Mouse (Mus musculus) adrenal gland, postnatal 14 days (tissue): ENCODE measurements at regions not wholly inside any gene's neighbourhood (a gene's known extent, or its start where the extent isn't known, plus 50 kb on each side); places are given as distances from the start of the nearest gene placed in this dataset.
A peak's percentile ranks its signal among the peaks of the same experiment; 100 is the strongest.

Experiments used
- DNase-seq: peaks from one replicate; pipeline ENCODE4 v3.0.0; 2021; ENCODE audit warnings: mixed read lengths

DNA sequence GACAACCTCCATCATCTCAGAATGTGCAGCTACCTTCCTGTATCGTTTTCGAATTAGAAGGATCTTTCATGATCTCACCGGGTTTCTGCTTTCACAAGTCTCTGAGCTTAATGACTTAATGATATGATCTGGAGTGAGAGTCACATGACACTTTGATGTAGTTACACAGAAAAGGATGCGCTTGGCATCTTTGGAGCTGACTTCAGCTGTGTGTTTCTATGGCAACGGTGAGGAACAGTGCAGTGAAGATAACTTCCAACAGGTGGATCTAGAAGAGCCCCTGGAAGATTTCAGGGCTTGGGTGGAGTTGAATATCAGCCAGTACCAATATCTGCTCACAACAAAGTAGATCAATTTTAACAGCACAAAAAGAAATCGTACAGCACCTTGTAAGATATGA lies 449.1 kb upstream of the Adamts9 start:
- no peak for DNase-seq

DNA sequence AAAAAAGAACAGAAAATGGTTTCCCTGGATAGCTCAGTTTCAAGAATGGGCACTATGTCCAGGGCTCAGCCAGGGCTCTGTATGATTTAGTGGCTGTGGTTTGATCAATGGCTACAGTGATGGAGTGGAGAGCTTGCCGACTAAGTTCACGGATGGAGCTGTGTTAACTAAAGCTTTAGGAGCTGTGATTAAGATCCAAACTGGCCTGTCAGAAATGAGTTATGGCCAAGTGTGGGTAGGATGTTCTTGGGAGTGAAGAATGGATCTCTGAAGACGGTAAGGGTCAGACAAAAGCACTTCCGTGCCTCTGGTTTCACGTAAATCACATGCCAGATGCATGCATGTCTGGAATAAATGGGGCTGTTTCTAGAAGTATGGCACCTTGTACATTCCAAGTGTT lies 447.9 kb upstream of the Adamts9 start:
- no peak for DNase-seq

GRCm38 (mm10) chr6:93371341-93371740 lies 428.0 kb upstream of the Adamts9 start:
- DNase-seq: no peak

DNA sequence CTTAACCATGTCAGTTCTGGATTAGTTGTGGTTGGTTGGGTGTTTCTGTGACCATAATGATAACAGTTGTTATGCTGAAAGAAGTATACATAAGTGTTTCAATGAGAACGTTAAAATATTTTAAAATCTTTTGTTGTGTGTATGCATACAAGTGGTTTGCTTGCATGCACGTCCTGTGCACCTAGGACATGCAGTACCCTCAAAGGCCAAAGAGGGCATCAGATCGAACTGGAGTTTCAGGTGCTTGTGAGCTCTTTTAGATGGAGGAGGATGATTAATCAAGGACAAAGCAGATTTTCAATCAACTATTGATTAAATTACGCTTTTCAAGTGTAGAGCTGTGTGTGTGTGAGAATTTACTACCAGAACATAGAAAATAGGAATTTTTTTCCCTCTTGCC lies 420.6 kb upstream of the Adamts9 start:
- DNase-seq: no peak

DNA sequence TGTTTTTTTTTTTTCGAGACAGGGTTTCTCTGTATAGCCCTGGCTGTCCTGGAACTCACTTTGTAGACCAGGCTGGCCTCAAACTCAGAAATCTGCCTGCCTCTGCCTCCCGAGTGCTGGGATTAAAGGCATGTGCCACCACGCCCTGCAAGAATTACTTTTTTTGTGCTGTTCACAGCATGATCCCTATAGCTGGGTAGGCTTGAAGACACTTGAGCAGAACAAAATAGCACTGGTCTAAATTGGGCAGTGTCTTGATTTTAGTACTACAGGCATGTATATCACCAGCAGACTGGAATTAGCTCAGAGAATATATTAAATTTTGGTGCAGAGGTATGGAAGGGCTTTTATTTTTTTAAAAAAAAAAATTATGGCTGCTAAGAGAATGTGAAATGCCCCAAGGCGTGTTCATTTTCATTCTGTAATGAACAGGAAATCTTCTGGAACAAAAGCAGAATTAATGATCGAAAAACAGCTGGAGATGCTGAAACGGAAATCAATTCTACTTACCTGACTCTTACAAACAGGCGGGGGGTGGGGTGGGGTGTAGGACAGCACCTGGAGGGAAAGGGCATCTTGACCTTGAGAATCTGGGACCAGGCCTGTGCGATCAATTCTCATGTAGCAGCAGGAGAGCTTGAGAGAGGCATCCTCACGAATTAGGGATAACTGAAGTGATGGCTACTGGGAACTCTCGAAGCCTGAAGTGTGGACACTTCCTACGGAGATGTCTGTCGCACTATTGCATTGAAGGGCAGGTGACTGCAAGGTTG lies 410.2 kb upstream of the Adamts9 start:
- no peak for DNase-seq

- DNase-seq: no peak
These were observed 406.8 kb upstream of the Adamts9 start for GRCm38 (mm10) chr6:93349936-93350700.

DNA sequence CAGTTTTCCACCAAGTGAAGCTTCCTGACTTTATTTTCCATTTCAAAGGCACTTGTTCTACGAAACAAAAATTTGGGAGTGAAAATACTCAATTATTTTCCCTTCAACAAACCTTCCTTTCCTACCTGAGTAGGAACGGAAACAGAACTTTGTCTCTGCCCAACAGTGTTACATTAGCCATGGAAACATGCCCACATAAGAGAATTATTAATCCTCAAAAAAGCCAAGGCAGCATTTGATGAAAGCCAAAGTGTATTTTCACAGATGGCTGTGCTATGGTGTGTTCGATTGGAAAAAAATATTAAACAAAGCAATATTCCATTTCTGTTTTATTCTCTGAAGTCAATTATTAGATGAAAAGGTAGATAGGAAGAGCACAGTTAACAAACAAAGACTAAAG lies 404.8 kb upstream of the Adamts9 start:
- DNase-seq: no peak

GRCm38 (mm10) chr6:93328683-93329082 lies 385.4 kb upstream of the Adamts9 start:
- no peak for DNase-seq

- no peak for DNase-seq
These were observed 384.6 kb upstream of the Adamts9 start for GRCm38 (mm10) chr6:93327930-93328329.

DNA sequence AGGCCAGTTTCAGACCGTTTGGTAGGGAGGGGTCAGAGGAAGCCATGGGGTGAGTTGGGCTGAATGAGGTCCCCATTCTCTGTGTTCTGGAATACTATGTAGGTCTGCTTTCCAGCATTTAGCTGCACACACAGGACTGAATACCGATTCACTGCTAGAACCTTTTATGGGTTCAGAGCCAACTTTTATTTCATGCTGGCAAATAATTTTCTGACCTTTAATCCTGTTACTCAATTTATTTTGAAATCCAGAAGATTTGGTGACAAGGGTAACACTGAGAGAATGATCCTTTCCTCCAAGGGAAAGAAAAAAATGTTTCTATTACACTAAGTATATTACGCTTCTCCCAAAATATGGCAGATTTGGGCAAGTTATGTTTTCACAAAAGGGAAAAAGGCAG lies 380.6 kb upstream of the Adamts9 start:
- no peak for DNase-seq

- DNase-seq: peak; percentile 8
These were observed 371.3 kb upstream of the Adamts9 start for GRCm38 (mm10) chr6:93314625-93315024.

DNA sequence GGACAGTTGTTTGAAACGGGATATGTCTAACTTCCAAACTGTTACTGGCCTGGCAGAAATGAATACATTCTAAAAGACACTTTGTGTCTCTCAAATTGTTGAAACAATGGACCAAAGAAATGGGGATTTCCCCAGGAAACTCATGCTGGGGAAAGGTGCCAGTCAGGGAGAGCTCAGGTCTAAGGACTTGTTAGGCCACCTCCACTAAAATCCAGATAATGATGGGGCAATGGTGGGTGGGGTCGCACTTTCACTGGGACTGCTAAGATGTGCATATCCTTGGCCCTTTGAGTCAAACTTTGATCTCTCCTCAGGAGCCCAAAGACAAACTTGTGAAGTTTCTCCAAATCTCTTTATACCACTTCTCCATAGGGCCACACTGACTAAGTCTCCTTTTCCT lies 361.9 kb upstream of the Adamts9 start:
- no peak for DNase-seq

GRCm38 (mm10) chr6:93297975-93298374 lies 354.7 kb upstream of the Adamts9 start:
- DNase-seq: no peak

- DNase-seq: no peak
These were observed 348.4 kb upstream of the Adamts9 start for GRCm38 (mm10) chr6:93291711-93292110.

GRCm38 (mm10) chr6:93288421-93288820 lies 345.1 kb upstream of the Adamts9 start:
- DNase-seq: no peak

DNA sequence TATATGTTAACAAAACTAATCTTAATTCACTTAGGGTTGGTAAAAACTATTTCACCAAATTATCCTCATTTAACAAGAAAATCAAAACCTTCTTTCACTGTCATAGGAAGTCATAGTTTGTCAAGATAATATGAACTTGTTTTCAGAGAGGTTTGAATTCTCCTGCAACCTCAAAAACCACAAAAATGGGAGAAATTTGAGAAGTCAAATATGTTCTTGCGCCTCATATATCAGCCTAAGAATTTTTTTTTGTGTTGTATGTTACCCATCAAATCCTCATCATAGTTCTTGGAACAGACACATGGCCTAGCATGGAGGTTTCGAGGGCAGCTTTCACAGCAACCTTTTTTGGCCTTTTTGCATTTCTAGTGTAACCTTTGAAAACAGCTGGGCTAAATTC lies 342.5 kb upstream of the Adamts9 start:
- no peak for DNase-seq

- DNase-seq: no peak
These were observed 338.2 kb upstream of the Adamts9 start for GRCm38 (mm10) chr6:93281530-93281929.

GRCm38 (mm10) chr6:93273917-93274513 lies 330.7 kb upstream of the Adamts9 start:
- peak; percentile 25 for DNase-seq

DNA sequence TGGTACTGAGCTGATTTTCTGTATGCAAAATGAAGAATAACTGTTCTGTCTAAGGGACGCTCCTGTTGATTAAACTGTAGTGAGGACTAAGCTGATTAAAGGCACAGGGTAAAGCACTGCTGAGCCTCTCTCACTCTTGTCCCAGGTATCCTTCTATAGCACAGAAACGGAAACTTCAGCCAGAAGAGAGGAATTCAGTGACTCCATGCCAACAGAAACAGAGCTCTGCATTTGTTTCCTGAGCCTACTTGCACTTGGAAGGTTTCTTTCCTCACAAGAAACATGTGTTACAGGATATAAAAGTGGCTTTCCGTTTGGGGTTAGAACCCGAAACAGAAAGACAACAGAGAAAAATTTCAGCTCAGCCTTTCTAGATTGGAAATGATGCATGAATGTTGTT lies 328.9 kb upstream of the Adamts9 start:
- no peak for DNase-seq

DNA sequence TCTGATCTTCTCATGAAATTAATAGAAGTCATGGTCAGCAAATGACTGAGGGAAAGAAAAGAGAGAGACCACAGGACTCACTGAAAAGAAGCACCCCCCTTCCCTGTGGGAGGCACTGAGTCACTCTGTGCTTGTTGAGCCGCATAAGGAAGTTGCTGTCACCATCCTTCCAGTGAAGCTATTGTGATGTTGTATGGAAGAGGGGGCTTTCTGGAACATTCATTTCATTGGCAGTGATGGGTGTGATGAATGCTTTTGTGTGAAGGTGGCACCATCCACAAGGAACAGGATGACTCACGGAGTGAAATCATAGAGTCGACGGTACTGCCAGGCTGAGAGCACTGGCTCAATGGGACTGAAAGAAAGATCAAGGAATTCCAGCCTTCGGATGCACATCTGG lies 323.5 kb upstream of the Adamts9 start:
- no peak for DNase-seq

DNA sequence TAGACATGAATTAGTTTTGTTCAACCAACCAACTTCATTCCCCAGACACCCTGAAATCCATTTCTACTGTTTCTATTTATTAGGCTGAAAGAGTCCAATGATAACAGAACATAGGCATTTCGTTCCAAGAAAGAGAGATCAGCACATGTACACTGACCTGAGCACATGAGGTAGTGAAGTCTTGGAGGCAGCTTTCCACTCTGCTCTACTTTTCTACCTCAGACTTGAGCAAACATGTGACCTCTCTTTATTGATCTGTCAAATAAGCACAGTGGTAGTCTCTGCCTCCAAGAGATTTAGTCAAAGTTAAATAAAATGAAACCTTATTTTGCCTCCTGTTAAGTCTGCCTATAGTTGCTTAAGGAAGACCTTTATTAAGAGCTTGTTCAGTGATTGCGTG lies 321.9 kb upstream of the Adamts9 start:
- DNase-seq: no peak

DNA sequence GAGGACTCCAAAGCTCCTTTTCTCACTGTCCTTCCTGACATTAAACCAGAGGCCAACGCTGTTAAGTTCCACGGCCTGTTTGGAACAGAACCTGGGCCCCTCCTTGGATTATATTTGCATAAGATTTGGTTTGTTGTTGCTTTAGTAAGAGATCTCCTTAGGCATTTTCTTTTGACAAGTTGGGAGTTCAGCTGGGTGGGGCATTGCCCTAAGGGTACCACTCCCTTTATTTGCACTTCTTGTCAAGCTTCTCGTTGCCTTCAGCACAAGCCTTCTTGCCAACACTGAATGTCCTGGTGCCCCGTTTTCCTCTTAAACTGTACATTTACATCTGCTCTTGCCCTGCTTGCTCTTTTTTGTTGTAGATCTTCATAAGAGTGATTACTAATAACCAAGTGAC lies 317.5 kb upstream of the Adamts9 start:
- DNase-seq: no peak

GRCm38 (mm10) chr6:93257130-93257841 lies 314.0 kb upstream of the Adamts9 start:
- no peak for DNase-seq
